Mouse (Mus musculus): Measurements from ENCODE around the gene Tns1.

GRCm38 (mm10) chr1:74133954-74134353 is 9.7 kb upstream of the Tns1 start:
- TF ChIP-seq CTCF (IDR thresholded peaks at IDR 0.05; ENCODE audit: insufficient read depth, low read length) (no peak), POLR2A (IDR thresholded peaks at IDR 0.05; ENCODE audit: borderline replicate concordance, extremely low read depth, low read depth, low read length) (no peak)

Measured in lung, adult 2 months (tissue).